Mouse (Mus musculus) hindbrain, embryonic 16.5 days (tissue): ENCODE results near the gene Erg. TPM values are rescaled to one million over a fixed set of nuclear protein-coding genes. Genes with fewer than 3 reads are reported as not detected.

Source experiments
- ATAC-seq: fragments of 200-750 bp; cut with Nextera tagmentation; 2 replicates; pipeline ENCODE4 v1.8.0; 2017; ENCODE audit warnings: moderate TSS enrichment, moderate library complexity
- H3K27ac ChIP-seq: fragments of 300-500 bp; sonication (generic); 2 replicates; pipeline ENCODE4 v1.5.1; 2014; ENCODE audit warnings: low read depth, mild to moderate bottlenecking, control low read depth, low read length, moderate library complexity
- H3K27me3 ChIP-seq: fragments of 300-500 bp; sonication (generic); replicated peaks from 2 replicates; pipeline ENCODE4 v1.6.1; 2014; ENCODE audit warnings: low read length; ENCODE audit not compliant: control insufficient read depth, insufficient read depth
- H3K36me3 ChIP-seq: fragments of 300-500 bp; sonication (generic); 2 replicates; pipeline ENCODE4 v1.6.1; 2014; ENCODE audit warnings: mild to moderate bottlenecking, low read length, moderate library complexity, mixed read lengths; ENCODE audit not compliant: control insufficient read depth, insufficient read depth
- H3K4me1 ChIP-seq: fragments of 300-500 bp; sonication (generic); 2 replicates; pipeline ENCODE4 v1.6.1; 2014; ENCODE audit warnings: low read depth, low read length; ENCODE audit not compliant: control insufficient read depth, insufficient read depth
- H3K4me2 ChIP-seq: fragments of 300-500 bp; sonication (generic); 2 replicates; pipeline ENCODE4 v1.6.1; 2014; ENCODE audit warnings: mild to moderate bottlenecking, low read length, control low read depth, moderate library complexity
- H3K4me3 ChIP-seq: fragments of 300-500 bp; sonication (generic); 2 replicates; pipeline ENCODE4 v1.5.1; 2014; ENCODE audit warnings: mild to moderate bottlenecking, low read length, control low read depth, moderate library complexity
- H3K9ac ChIP-seq: fragments of 300-500 bp; sonication (generic); 2 replicates; pipeline ENCODE4 v1.6.1; 2014; ENCODE audit warnings: low read depth, mild to moderate bottlenecking, control low read depth, low read length, moderate library complexity
- H3K9me3 ChIP-seq: fragments of 300-500 bp; sonication (generic); 2 replicates; pipeline ENCODE4 v1.6.1; 2014; ENCODE audit warnings: mild to moderate bottlenecking, low read length, moderate library complexity; ENCODE audit not compliant: control insufficient read depth
- WGBS: fragments of 180-500 bp; shearing (Covaris S2); extraction: QIAGEN DNeasy Blood & Tissue Kit; methylation state at CpG from one replicate; pipeline ENCODE4 v1.1.7; 2014; 5-methylcytosine and 5-hydroxymethylcytosine counted together
- polyA plus RNA-seq: library from polyadenylated mRNA; unstranded; fragments of >200 nt; fragmentation: Nextera tagmentation; extraction: Ambion mirVana; gene quantifications from 2 replicates; pipeline ENCODE4 v1.2.1, GENCODE M21; 2015

Gene Erg
- polyA plus RNA-seq, 1 experiment from 2014 or later = 1.8 TPM

DNA sequence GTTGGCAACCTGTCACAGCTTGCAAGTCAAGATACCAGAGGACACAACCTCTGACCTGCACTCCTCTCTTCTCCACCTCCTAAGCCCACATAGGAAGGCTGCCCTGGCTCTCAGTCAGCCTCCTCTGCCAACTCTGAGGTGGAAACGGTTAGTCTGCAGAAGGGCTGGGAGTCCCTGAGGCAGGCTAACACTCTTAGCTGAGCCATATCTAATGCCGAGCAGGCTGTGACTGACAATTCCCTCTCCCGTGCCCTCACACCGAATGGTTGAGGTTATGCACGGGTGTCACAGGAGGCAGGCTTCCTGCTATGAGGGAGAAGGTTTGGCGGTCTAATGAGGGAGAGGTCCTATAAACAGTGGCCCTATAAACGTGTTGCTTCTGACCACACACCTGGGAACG lies 232.6 kb downstream of the Erg start:
- no peaks in the 10 kb centered on the region for H3K36me3 ChIP-seq
- no peak for ATAC-seq
- H3K4me3 ChIP-seq = no peak overlapping the region
- no peak overlapping the region for H3K9ac ChIP-seq
- H3K27ac ChIP-seq = no peak overlapping the region
- WGBS = 79% methylated on average over 8 of the region's 8 CpGs
- no peak overlapping the region for H3K4me2 ChIP-seq
- no peaks in the 10 kb centered on the region for H3K9me3 ChIP-seq
- no peaks in the 10 kb centered on the region for H3K4me1 ChIP-seq
- no peaks in the 10 kb centered on the region for H3K27me3 ChIP-seq

GRCm38 (mm10) chr16:95352266-95352665 lies 234.1 kb downstream of the Erg start:
- ATAC-seq = no peak
- no peak overlapping the region for H3K27ac ChIP-seq
- no peaks in the 10 kb centered on the region for H3K27me3 ChIP-seq
- 63% methylated on average over 8 of the region's 8 CpGs for WGBS
- no peaks in the 10 kb centered on the region for H3K36me3 ChIP-seq
- no peaks in the 10 kb centered on the region for H3K4me1 ChIP-seq
- no peak overlapping the region for H3K4me3 ChIP-seq
- no peak overlapping the region for H3K4me2 ChIP-seq
- no peak overlapping the region for H3K9ac ChIP-seq
- no peaks in the 10 kb centered on the region for H3K9me3 ChIP-seq

GRCm38 (mm10) chr16:95350499-95350898 lies 235.9 kb downstream of the Erg start:
- H3K4me1 ChIP-seq = no peaks in the 10 kb centered on the region
- no peaks in the 10 kb centered on the region for H3K9me3 ChIP-seq
- H3K4me3 ChIP-seq = no peak overlapping the region
- no peaks in the 10 kb centered on the region for H3K27me3 ChIP-seq
- H3K27ac ChIP-seq = no peak overlapping the region
- no peak overlapping the region for H3K9ac ChIP-seq
- H3K4me2 ChIP-seq = no peak overlapping the region
- ATAC-seq = peak; percentile 25; the same call in 1 of the 2 replicates
- no peaks in the 10 kb centered on the region for H3K36me3 ChIP-seq
- 25% methylated on average over 3 of the region's 3 CpGs for WGBS

GRCm38 (mm10) chr16:95349745-95350144 lies 236.6 kb downstream of the Erg start:
- Histone ChIP-seq H3K9me3 (no peaks in the 10 kb centered on the region), H3K27ac (no peak overlapping the region), H3K4me3 (no peak overlapping the region), H3K36me3 (no peaks in the 10 kb centered on the region), H3K4me1 (no peaks in the 10 kb centered on the region), H3K4me2 (no peak overlapping the region), H3K27me3 (no peaks in the 10 kb centered on the region), H3K9ac (no peak overlapping the region)
- ATAC-seq = no peak
- 84% methylated on average over 5 of the region's 5 CpGs for WGBS

GRCm38 (mm10) chr16:95349344-95349743 lies 237.0 kb downstream of the Erg start:
- Histone ChIP-seq H3K4me1 (no peaks in the 10 kb centered on the region), H3K9ac (no peak overlapping the region), H3K9me3 (no peaks in the 10 kb centered on the region), H3K27me3 (no peaks in the 10 kb centered on the region), H3K4me2 (no peak overlapping the region), H3K36me3 (no peaks in the 10 kb centered on the region), H3K27ac (no peak overlapping the region), H3K4me3 (no peak overlapping the region)
- 86% methylated on average over 6 of the region's 6 CpGs for whole genome bisulfite sequencing
- no peak for ATAC-seq

DNA sequence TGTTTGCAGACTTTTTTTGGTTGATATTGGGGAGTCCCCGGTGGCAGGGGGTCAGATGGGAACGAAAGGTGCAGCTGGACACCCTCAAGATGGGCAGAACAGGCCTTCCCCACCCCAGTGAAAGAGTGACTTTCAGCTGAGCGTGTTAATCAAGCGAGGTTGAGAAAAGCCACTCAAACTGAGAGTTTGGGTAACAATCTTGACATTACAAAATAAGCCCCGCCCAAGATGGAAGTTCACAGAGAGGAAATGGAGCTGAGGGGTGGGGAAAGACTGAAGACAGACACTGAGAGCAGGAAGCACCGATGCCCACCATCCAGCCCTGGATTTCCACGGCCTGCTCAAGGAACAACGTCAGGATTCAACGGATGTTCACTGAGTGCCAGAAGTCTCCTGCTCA lies 237.8 kb downstream of the Erg start:
- 92% methylated on average over 9 of the region's 9 CpGs for WGBS

GRCm38 (mm10) chr16:95347202-95347601 lies 239.2 kb downstream of the Erg start:
- H3K4me1 ChIP-seq = no peaks in the 10 kb centered on the region
- H3K27me3 ChIP-seq = no peaks in the 10 kb centered on the region
- H3K4me3 ChIP-seq = no peak overlapping the region
- peak; percentile 19; the same call in 1 of the 2 replicates for ATAC-seq
- H3K27ac ChIP-seq = no peak overlapping the region
- H3K4me2 ChIP-seq = no peak overlapping the region
- H3K9ac ChIP-seq = no peak overlapping the region
- no peaks in the 10 kb centered on the region for H3K36me3 ChIP-seq
- no peaks in the 10 kb centered on the region for H3K9me3 ChIP-seq
- 25% methylated on average over 3 of the region's 3 CpGs for WGBS

More for the DNA sequence above, 237.8 kb downstream of the Erg start:
- Histone ChIP-seq H3K9me3 (no peaks in the 10 kb centered on the region), H3K4me3 (no peak overlapping the region), H3K27ac (no peak overlapping the region), H3K36me3 (no peaks in the 10 kb centered on the region), H3K27me3 (no peaks in the 10 kb centered on the region), H3K9ac (no peak overlapping the region), H3K4me2 (no peak overlapping the region), H3K4me1 (no peaks in the 10 kb centered on the region)
- ATAC-seq = no peak

GRCm38 (mm10) chr16:95345882-95346281 lies 240.5 kb downstream of the Erg start:
- WGBS = 1% methylated on average over 7 of the region's 7 CpGs
- Histone ChIP-seq H3K36me3 (no peaks in the 10 kb centered on the region), H3K27ac (no peak overlapping the region), H3K4me2 (0 out of 2 replicates have a peak overlapping the region, but pooled peaks have one; percentile 24), H3K9me3 (no peaks in the 10 kb centered on the region), H3K9ac (no peak overlapping the region), H3K4me3 (no peak overlapping the region), H3K4me1 (peaks cover 2% of the 10 kb centered on the region), H3K27me3 (no peaks in the 10 kb centered on the region)
- ATAC-seq = no peak

DNA sequence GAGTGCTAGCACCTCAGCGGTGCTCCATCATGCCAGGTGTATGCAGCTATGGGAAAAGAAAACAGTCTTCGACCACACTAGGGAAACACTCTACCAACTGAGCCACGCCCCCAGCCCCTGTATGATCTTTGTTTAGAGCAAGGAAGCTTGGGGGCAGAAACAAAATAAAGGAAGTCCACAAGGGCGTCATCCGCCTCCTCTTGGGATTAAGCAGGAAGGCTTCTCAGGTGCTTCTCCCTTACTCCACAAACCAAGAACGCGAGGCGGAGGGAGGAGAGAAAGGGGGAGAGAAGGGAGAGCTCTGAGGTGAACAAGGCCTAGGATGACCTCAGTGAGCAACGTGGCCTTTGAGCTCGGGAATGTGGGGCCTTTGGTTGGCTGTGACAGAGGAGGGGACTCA lies 241.4 kb downstream of the Erg start:
- H3K9me3 ChIP-seq = no peaks in the 10 kb centered on the region
- H3K36me3 ChIP-seq = no peaks in the 10 kb centered on the region
- no peak overlapping the region for H3K4me2 ChIP-seq
- H3K4me3 ChIP-seq = no peak overlapping the region
- no peaks in the 10 kb centered on the region for H3K27me3 ChIP-seq
- peaks cover 2% of the 10 kb centered on the region for H3K4me1 ChIP-seq
- WGBS = 69% methylated on average over 10 of the region's 10 CpGs
- no peak overlapping the region for H3K27ac ChIP-seq
- H3K9ac ChIP-seq = no peak overlapping the region
- no peak for ATAC-seq

GRCm38 (mm10) chr16:95342030-95342429 lies 244.4 kb downstream of the Erg start:
- no peak overlapping the region; the same call in 1 of the 2 replicates for H3K4me2 ChIP-seq
- H3K27me3 ChIP-seq = no peaks in the 10 kb centered on the region
- H3K27ac ChIP-seq = no peak overlapping the region
- WGBS = 74% methylated on average over 8 of the region's 8 CpGs
- H3K4me3 ChIP-seq = no peak overlapping the region
- ATAC-seq = no peak
- no peaks in the 10 kb centered on the region for H3K9me3 ChIP-seq
- peaks cover 2% of the 10 kb centered on the region for H3K4me1 ChIP-seq
- no peaks in the 10 kb centered on the region for H3K36me3 ChIP-seq
- no peak overlapping the region for H3K9ac ChIP-seq
